Mouse (Mus musculus): ENCODE measurements at regions not wholly inside any gene's neighbourhood (a gene's known extent, or its start where the extent isn't known, plus 50 kb on each side); places are given as distances from the start of the nearest gene placed in this dataset.
"Not testable (repeated sequence)": the region's sequence is repeated elsewhere in the genome, so short reads cannot be mapped to it uniquely, and the experiment has no call there.

GRCm38 (mm10) chr12:61989471-61989870, 466.5 kb downstream of the Lrfn5 start:
- DNase-seq (ENCODE audit: extremely low read depth, low read depth): no peak

- not testable (repeated sequence) for DNase-seq (ENCODE audit: extremely low read depth, low read depth)
Measured at GRCm38 (mm10) chr12:61993858-61994257, 470.9 kb downstream of the Lrfn5 start.

- DNase-seq (ENCODE audit: extremely low read depth, low read depth): peak; percentile 93
Measured at GRCm38 (mm10) chr12:61994294-61994693, 471.3 kb downstream of the Lrfn5 start.

GRCm38 (mm10) chr12:62013351-62013750, 490.4 kb downstream of the Lrfn5 start:
- DNase-seq (ENCODE audit: extremely low read depth, low read depth): no peak

GRCm38 (mm10) chr12:62017676-62018075, 494.7 kb downstream of the Lrfn5 start:
- peak; percentile 96 for DNase-seq (ENCODE audit: extremely low read depth, low read depth)

All from MEL-GATA-1-ER (cell line).